Mouse (Mus musculus) gastrocnemius, postnatal 10 days (tissue): ENCODE data around the gene Itga6. TPM values are rescaled to one million over a fixed set of nuclear protein-coding genes. Genes with fewer than 3 reads are reported as not detected.

Source experiments
- DNase-seq: peaks from one replicate; pipeline ENCODE4 v3.0.0; 2021; ENCODE audit warnings: mixed read lengths
- total RNA-seq, 2 experiments: library from RNA; stranded (reverse); gene quantifications; 2 replicates each; pipeline ENCODE4 v1.2.3; 2021

Gene Itga6
- total RNA-seq, 2 experiments from 2014 or later: 46.4 to 50.3 TPM

GRCm38 (mm10) chr2:71730623-71731612 lies 14.5 kb upstream of the Itga6 start:
- DNase-seq: no peak

GRCm38 (mm10) chr2:71734792-71735392 lies 10.5 kb upstream of the Itga6 start:
- DNase-seq: no peak

- no peak for DNase-seq
These were observed 9.8 kb upstream of the Itga6 start for GRCm38 (mm10) chr2:71735541-71736159.

GRCm38 (mm10) chr2:71736213-71736612 lies 9.2 kb upstream of the Itga6 start:
- no peak for DNase-seq

- no peak for DNase-seq
These were observed 6.1 kb upstream of the Itga6 start for GRCm38 (mm10) chr2:71739173-71739860.

GRCm38 (mm10) chr2:71742557-71742956 lies 2.9 kb upstream of the Itga6 start:
- no peak for DNase-seq

GRCm38 (mm10) chr2:71743377-71743776 lies 2.0 kb upstream of the Itga6 start:
- DNase-seq: no peak

GRCm38 (mm10) chr2:71744320-71744719 lies 1.1 kb upstream of the Itga6 start:
- no peak for DNase-seq

GRCm38 (mm10) chr2:71744861-71745507 lies 432 bp upstream of the Itga6 start:
- no peak for DNase-seq

GRCm38 (mm10) chr2:71748451-71748850 lies 3.0 kb downstream of the Itga6 start:
- DNase-seq: no peak

GRCm38 (mm10) chr2:71749367-71750086 lies 4.1 kb downstream of the Itga6 start:
- DNase-seq: no peak

- no peak for DNase-seq
These were observed 4.7 kb downstream of the Itga6 start for GRCm38 (mm10) chr2:71750087-71750453.

GRCm38 (mm10) chr2:71751336-71751735 lies 5.9 kb downstream of the Itga6 start:
- DNase-seq: no peak

- DNase-seq: no peak
These were observed 6.4 kb downstream of the Itga6 start for GRCm38 (mm10) chr2:71751863-71752262.

GRCm38 (mm10) chr2:71752383-71752782 lies 7.0 kb downstream of the Itga6 start:
- DNase-seq: no peak

- no peak for DNase-seq
These were observed 7.7 kb downstream of the Itga6 start for GRCm38 (mm10) chr2:71753161-71753560.

- no peak for DNase-seq
These were observed 10.3 kb downstream of the Itga6 start for GRCm38 (mm10) chr2:71755748-71756147.

GRCm38 (mm10) chr2:71757098-71757497 lies 11.7 kb downstream of the Itga6 start:
- DNase-seq: no peak

GRCm38 (mm10) chr2:71758591-71759531 lies 13.4 kb downstream of the Itga6 start:
- no peak for DNase-seq

- DNase-seq: no peak
These were observed 14.7 kb downstream of the Itga6 start for GRCm38 (mm10) chr2:71760091-71760490.
